Mouse (Mus musculus) hematopoietic stem cell, adult 5-6 weeks (primary cell): ENCODE data around the gene Rab11fip3. TPM values are rescaled to one million over a fixed set of nuclear protein-coding genes. Genes with fewer than 3 reads are reported as not detected.
A peak's percentile ranks its signal among the peaks of the same experiment; 100 is the strongest.
"Not testable (repeated sequence)": the region's sequence is repeated elsewhere in the genome, so short reads cannot be mapped to it uniquely, and the experiment has no call there.

Experiments
- ATAC-seq, 2 experiments: fragments of 125-278 bp in 1 of 2; replicated peaks in 1 of 2; 2 replicates each; pipeline ENCODE4 v1.8.0; 2016 to 2017; ENCODE audit warnings: inconsistent platforms in 2 of 2, mild to moderate bottlenecking in 2 of 2, moderate number of reproducible peaks in 2 of 2, low read depth in 1 of 2, moderate TSS enrichment in 1 of 2; ENCODE audit not compliant: low FRiP score in 2 of 2, poor library complexity in 2 of 2, severe bottlenecking in 2 of 2, insufficient read depth in 1 of 2, low TSS enrichment in 1 of 2
- total RNA-seq: library from RNA; stranded (forward); fragments of 172-1452, 232-1000 nt; gene quantifications from 2 replicates; pipeline ENCODE4 v1.2.3, GENCODE M21; 2017

Gene Rab11fip3
- total RNA-seq, result 4.7 and 6.5 TPM in 2 replicates

DNA sequence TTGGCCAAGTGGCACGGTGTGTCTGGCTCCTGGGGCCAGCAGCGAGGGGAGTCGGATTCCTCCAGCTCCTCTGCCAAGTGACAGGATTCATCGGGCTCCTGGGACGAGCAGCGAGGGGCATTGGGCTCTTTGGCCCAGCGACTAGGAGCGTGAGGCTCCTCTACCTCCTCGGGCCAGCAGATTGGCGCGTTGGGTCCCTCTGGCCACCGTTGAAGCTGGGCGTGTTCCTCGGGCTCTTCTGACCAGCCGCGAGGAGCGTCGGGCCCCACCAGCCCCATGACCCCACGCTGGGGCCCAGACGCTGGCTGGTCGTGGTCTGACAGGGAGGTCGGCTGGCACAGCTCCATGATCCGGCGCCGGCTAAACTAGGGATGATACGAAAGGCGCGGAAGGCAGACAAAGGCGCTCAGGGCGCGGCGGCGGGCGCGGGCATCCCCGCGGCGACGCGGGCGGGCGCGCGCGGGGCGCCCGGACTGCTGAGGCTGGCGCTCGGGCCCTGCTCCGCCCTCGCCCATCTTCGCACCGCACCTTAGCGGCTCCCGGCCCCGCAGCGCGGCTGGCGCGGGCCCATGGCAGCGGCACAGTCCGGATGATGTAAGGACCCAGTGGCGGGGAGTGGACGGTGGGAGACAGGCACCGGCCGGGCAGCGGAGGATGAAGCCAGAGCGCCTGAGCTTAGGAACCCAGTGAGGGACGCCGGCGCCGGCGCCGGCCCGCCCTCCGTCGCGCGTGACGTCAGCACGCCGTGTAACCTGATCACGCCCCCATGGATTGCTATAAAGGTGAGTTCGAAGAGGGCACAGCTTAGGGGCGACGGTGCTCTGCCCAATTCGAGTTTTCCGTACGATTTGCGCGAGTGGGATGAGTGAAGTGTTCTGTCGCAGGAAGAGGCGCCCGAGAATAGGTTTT lies at the start of gene Rab11fip3:
Gene Rab11fip3, minus strand, starts transcription at position 725 of the 909 bp plus-strand sequence.
- ATAC-seq, result peak; percentile 60 to 82

GRCm38 (mm10) chr17:26116503-26117258 lies 47.3 kb upstream of the Rab11fip3 start:
- no peak for ATAC-seq

- ATAC-seq, result no peak
Observed at GRCm38 (mm10) chr17:26115956-26116487, 46.7 kb upstream of the Rab11fip3 start.

DNA sequence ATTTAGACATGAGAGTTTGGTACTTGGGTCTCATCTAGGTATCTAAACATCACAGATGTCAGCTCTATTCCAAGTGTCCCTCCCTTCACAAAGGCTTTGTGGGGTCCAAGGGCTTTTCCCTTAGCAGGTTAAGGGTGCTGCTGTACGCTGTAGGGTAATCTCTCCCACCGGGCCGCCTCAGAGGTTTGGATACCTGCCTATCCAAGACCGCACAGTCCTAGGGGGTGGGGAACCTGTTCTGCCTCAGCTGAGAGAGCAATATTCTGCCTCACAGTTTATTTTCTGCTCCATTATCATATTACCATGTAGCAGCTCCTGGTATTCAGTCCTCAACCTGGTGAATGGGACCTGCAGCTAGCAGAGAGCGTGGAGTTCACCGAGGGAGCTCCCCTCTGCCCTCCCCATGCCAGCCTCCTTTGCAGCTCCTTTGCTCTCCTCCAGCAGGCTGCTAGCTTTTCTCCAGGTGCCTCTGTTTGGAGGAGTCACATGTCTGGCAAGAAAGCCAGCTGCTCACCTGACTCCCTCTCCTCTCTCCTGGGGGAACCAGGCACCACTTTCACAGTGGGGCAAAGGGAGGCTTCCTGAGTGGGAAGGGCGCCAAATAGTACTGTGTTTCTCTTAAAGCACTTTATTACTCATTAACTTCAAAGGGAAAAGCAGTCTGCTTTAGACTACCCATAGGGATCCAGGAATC lies 46.0 kb upstream of the Rab11fip3 start:
- ATAC-seq, result no peak

GRCm38 (mm10) chr17:26114461-26114860 lies 45.1 kb upstream of the Rab11fip3 start:
- not testable (repeated sequence) for ATAC-seq

GRCm38 (mm10) chr17:26114061-26114460 lies 44.7 kb upstream of the Rab11fip3 start:
- ATAC-seq, result no peak

- ATAC-seq, result peak; percentile 80 to 85
Observed at GRCm38 (mm10) chr17:26113181-26113948, 44.0 kb upstream of the Rab11fip3 start, which contains the start of gene Tmem8. Gene Tmem8, plus strand, starts transcription at chr17:26113299.

GRCm38 (mm10) chr17:26112751-26113150 lies 43.4 kb upstream of the Rab11fip3 start:
- no peak for ATAC-seq

GRCm38 (mm10) chr17:26111722-26112121 lies 42.4 kb upstream of the Rab11fip3 start:
- no peak for ATAC-seq

- ATAC-seq, result no peak
Observed at GRCm38 (mm10) chr17:26111024-26111423, 41.7 kb upstream of the Rab11fip3 start.

GRCm38 (mm10) chr17:26110156-26110555 lies 40.8 kb upstream of the Rab11fip3 start:
- ATAC-seq, result no peak

- ATAC-seq, result no peak
Observed at GRCm38 (mm10) chr17:26105619-26106018, 36.3 kb upstream of the Rab11fip3 start.

DNA sequence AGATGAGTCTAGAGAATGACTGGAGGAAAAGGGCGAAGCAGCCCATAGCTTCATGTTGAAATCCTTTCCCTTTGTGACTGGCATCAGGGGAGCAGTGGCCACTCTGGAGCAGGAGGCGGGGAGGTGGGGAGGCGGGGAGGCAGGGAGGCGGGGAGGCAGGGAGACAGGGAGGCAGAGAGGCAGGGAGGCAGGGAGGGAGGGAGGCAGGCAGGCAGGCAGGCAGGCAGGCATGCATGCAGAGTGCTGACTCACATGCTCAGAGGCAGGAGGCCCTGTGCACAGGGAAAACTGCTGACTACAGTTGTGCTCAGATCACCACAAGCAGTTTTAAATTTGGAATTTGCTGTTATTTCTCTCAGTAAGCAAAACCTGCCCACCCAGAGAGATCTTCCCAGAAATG lies 32.1 kb upstream of the Rab11fip3 start:
- no peak for ATAC-seq

- ATAC-seq, result no peak
Observed at GRCm38 (mm10) chr17:26100166-26100565, 30.8 kb upstream of the Rab11fip3 start.

GRCm38 (mm10) chr17:26099316-26099715 lies 30.0 kb upstream of the Rab11fip3 start:
- ATAC-seq, result not testable (repeated sequence)

GRCm38 (mm10) chr17:26098461-26098860 lies 29.1 kb upstream of the Rab11fip3 start:
- no peak for ATAC-seq
